Mouse (Mus musculus) spleen, adult 18-20 months (tissue): Measurements from ENCODE around the gene Lingo4.

Experiments
- DNase-seq, 2 experiments: peaks; one replicate each; pipeline ENCODE4 v3.0.0; 2022; ENCODE audit warnings: mixed read lengths in 2 of 2

Lingo4 gene

GRCm38 (mm10) chr3:94388047-94388446, 10.3 kb upstream of the Lingo4 start:
- DNase-seq, result no peak

DNA sequence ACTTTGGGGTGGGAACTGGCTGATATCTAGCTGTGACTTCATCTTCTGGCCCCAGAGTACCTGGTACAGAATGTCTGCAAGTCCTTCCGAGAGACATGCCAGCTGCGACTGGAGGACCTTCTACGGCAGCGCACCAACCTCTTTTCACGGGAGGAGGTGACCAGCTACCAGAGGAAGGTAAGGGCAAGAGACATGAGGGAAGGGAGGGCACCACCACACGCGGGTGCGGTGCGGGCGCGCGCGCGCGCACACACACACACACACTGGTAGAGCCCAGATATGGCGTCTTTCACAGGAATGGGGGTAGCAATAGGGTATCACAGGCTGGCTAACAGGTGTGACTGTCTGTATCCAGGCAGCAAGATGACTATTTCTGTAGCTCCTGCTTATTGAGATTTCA, 8.9 kb upstream of the Lingo4 start:
- DNase-seq, result no peak

GRCm38 (mm10) chr3:94391001-94391400, 7.3 kb upstream of the Lingo4 start:
- DNase-seq, result no peak

GRCm38 (mm10) chr3:94392128-94392527, 6.2 kb upstream of the Lingo4 start:
- DNase-seq, result no peak

GRCm38 (mm10) chr3:94393049-94393448, 5.3 kb upstream of the Lingo4 start:
- DNase-seq, result no peak

DNA sequence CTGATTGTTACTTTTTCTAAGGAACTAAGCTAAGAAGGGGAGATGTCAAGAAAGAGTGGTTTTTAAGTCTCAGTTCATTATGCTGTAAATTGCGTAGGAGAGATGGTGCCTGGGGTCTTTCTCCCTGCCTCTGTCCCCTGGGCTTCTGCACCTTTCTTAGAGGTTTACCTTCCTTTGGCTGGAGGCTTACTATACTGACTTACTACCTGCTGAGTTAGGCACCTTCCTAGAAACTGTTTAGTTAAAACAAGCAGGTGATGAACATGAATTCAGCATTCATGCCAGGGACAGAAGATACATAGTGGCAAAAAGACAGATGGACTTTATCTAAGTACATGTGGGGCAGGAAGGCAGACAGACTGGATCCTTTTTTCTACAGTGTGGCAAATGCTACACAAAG, 2.0 kb upstream of the Lingo4 start:
- DNase-seq, result no peak

GRCm38 (mm10) chr3:94396851-94397250, 1.5 kb upstream of the Lingo4 start:
- no peak for DNase-seq

DNA sequence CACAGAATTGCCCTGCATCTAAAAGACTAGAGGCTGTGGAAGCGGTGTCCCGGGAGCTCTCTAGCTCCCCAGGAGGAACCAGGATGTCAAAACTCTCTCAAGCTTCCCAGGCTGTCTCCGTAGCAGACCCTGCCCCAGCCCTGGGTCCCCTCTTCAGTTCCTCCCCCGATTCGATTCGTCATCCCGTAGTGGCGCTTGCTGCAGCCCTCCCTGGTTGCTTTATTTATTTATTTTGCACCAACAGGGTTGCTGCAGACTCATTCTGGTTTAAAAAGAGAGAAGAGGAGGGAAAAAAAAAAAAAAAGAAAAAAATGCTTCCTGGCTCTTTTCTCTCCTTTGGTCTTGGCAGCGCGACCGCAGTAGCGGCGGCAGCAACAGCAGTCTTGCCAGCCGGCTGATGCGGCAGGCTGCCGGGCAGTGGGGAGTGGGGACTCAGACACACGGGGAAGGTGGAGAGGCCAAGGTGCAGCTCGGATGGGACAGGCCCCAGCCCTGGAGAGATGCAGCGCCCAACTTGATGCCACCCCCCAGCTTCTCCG, 695 bp downstream of the Lingo4 start:
- no peak for DNase-seq

DNA sequence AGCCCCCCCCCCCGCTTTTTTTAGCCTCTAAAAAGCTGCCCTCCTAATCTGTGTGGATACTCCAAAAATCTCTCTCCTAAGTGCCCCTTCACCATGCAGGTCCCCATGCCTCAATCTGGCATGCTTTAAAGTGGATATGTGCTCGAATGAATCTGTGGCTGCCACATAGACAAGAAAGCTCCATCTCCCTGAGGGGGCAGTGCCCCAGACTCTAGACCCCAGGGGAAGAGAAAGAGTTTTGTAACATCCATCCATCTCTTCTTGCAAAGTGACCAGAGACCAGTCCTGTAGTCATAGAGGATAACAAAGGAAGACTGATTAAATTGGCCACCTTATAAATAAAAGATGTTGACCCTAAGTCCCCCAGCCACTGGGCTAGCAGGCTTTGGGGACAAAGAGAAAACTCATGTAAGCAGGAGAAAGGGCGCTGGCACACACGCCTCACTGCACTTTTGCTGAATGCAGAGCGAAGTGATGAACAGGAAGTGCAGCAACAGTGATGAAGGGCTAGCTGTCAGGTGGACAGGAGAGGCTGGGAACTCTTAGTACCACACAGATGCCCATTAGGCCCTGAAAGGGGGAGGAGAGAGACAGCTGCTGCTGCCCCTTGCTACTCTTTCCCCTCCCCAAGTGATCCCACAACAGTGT, 1.5 kb downstream of the Lingo4 start:
- DNase-seq, result no peak

- no peak for DNase-seq
These were observed 4.1 kb downstream of the Lingo4 start for GRCm38 (mm10) chr3:94402451-94402850.

DNA sequence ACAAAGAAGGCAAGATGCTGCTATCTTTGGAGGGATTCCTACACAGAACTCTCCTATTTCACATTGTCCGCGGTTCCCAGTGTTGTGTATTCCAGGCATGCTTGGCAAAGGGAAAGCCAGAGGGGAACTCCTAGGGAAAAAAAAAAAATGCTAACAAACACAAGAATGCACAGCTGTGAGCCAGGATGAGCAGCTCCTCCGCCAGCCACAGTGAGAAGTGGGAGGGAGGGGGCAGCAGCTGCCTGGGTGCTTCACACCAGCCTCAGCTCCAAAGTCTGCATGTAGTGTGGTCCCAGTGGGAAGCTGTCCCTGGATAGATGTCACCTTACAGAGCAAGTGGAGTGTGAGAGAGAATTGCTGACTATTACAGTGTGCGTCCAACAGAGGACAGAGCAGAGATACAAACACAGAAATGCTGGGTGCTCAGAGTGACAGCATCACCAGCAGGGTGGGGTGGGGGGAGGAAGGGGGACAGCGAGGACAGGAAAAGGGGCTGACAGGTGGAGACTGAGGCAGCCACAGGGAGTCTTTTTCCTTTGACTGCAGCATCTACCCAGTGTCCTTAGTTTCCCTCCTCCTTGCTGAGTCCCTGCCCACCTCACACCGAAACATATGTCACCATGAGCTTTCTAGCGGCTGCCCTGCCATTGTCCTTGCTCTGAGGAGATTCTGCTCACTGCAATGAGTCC, 6.2 kb downstream of the Lingo4 start:
- no peak for DNase-seq

GRCm38 (mm10) chr3:94405561-94405960, 7.2 kb downstream of the Lingo4 start:
- DNase-seq, result no peak

- DNase-seq, result no peak
These were observed 14.2 kb downstream of the Lingo4 start for GRCm38 (mm10) chr3:94412530-94412929.

DNA sequence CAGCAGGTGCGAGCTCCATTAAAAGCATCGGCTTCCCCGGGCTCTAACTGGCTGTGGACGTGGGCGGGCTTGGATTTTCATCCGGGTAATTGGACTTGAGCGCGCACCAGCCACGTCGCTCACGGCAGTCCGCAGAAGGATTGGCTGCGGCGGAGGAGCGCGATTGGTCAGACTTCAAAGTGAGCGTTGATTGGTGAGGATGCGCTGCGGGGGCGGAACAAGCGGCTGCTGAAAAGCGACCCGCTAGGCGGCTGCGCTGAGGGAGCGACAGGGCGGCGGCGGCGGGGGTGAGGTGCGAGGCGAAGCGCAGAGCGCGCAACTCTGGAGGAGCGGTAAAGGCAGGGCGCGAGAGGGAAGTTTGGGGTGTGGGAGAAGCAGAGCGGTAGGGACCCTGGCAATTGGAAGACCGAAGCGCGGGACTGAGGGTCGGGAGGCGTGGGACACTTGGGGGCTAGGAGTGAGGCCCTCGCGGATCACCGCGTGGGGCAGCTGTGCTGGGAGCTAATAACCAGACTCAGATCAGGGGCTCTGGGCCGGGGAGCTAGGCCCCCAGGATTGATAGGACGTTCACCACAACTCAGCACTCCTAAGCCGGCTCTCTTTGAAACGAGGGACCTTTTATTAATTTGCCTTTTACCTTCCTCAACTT, 14.8 kb downstream of the Lingo4 start, which contains the start of gene Tdrkh:
Tdrkh (plus strand) TSS at position 243 of the 649 bp plus-strand sequence.
- DNase-seq, result peak; percentile 82 to 87

DNA sequence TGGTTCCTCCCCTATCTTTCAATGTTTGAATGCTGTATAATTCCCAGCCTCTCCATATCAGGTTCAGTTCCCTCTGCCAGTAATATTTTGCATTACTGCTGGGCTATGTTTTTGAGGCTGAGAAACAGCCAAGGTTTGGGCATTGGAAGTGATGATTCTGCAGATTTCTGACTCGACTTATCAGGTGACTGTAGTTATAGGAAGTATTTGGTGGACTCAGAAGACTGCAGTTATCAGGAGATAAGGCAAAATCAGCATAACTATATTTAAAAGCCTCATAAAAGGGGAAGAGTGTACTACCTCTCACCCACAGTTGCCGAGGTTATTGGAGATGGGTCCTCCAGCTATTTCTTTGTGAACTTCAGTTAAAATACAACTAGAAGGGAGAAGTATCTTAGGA, 32.7 kb downstream of the Lingo4 start:
- DNase-seq, result no peak

DNA sequence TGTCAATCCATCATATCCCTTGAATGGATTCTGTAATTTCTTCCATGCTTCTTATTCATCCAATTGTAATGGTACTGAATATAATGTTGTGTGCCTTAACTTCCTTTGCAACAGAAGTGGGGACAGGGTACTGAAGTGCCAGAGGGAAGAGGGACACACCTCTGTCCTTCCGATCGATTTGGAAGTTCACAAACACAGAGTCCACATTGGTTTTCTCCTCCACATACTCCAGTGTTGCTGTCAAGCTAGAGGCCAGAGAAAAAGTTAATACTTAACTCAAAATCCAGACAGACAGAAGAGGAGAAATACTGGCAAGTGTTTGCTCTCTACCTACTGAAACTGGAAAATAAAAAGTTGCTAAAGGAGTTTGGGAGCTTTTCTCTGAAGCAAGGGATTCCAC, 36.0 kb downstream of the Lingo4 start:
- no peak for DNase-seq

- no peak for DNase-seq
These were observed 38.1 kb downstream of the Lingo4 start for GRCm38 (mm10) chr3:94436420-94436819.

- DNase-seq, result no peak
These were observed 42.9 kb downstream of the Lingo4 start for GRCm38 (mm10) chr3:94441182-94441581.

DNA sequence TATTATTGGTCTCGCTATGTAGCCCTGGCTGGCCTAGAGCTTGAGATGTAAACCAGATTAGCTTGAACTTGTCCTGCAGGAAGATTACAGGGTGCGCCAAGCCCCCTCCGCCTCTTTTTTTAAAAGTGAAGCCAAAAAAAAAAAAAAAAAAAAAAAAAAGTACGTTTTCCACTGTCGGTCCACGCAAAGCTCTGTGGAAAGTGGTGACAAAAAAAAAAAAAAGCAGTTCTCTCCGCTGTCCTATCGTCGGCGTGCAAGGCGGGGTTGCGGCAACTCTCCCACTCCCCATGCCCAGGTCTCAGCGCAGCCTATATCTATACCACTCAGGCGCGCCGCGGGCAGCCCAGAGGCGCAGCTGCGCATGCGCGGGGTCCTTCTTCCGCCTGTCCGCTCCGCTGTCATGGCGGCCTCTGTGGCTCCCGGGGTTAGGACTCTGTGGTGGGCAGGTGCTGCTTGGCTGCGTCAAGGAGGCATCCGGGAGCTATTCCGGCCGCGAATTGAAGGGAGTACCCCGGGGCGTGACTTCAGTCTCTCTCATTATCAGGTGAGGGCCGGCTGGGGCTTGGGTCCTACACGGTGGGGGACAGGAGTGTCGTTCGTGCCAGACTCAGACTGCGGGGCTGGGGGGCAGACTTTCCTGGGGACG, 44.8 kb downstream of the Lingo4 start, which contains the start of gene Mrpl9:
Mrpl9 (plus strand) TSS at position 368 of the 646 bp plus-strand sequence.
- DNase-seq, result peak; percentile 89 to 94

DNA sequence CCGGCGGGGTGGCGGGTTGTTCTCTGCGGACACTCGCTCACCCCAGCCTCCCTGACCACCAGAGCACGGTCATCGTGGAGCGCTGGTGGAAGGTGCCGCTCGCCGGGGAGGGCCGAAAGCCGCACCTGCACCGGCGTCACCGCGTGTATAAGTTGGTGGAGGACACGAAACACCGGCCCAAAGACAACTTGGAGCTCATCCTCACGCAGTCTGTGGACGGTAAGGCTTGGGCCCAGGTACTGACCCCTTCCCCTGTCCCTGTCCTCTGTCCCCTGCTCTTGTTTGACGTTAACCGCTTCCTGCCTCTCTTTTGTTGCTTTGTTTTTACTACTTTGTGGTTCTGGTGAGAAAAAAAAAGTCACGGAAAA, 45.3 kb downstream of the Lingo4 start, which contains the start of gene Oaz3:
Oaz3 (minus strand) TSS at position 319 of the 368 bp plus-strand sequence.
- no peak for DNase-seq

DNA sequence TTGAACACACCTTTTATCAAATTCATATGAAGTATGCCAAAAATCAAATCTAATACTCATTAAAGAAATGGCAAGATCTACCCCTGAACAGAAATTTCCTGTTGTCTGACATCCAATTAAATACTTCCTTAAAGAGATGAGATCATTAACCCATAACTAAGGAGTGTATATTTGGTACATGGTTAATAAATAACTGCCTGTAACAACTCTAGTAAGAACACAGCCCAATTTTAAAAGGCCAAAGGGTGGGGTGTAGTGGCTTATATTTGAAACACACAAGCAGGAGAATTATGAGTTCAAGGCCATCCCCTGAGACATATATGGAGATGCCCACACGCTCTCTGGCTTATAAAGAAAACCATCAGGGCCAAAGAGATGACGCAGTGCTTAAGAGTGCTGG, 51.1 kb downstream of the Lingo4 start:
- no peak for DNase-seq
